Mouse (Mus musculus) naive thymus-derived CD4-positive, alpha-beta T cell, adult 5 months (primary cell): Measurements from ENCODE around the gene Cdc16. TPM values are rescaled to one million over a fixed set of nuclear protein-coding genes. Genes with fewer than 3 reads are reported as not detected.

ENCODE experiments used
- polyA plus RNA-seq: library from polyadenylated mRNA; unstranded; fragments of 100-300 nt; shearing (Covaris generic); gene quantifications from one replicate; pipeline ENCODE4 v1.2.1, GENCODE M21; 2017

Gene Cdc16
- 47.1 TPM for polyA plus RNA-seq

DNA sequence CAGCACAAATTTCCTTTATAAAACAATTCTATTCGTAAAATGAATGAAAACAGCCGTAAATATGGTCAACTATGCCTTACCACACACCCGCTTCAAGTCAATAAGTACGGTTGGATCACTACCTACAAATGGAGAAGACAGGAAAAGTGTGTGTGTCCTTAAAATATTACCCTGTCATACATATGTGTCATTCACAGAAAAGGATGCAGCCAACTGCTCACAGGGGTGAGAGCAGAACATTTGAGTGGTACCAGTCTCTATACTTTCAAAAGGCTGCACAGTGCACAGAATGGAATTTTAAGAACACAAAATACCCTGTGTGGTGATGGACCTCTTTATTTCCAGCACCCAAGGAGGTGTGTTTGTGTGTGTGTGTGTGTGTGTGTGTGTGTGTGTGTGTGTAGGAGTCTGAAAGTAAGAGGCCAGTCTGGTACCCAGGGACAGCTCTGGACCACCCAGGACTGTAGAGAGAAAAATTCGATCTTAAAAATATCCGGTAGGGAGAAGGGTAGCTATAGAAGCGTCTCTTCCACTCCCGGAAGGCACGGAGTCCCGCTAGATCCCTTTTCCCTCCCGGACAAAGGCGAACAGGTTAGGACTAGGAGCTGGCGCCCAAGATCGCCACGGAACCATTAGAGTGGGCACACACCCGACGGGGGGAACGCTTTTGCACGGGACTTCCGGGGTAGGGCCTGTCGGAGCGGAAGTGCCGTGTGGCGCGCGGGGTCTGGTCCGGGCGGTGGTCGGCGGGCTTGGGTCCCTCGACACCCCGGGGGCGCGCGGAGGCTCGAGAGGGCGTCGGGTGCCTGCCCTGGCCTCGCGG is at the start of gene Cdc16:
Cdc16 (plus strand) TSS at position 695 of the 823 bp plus-strand sequence.

DNA sequence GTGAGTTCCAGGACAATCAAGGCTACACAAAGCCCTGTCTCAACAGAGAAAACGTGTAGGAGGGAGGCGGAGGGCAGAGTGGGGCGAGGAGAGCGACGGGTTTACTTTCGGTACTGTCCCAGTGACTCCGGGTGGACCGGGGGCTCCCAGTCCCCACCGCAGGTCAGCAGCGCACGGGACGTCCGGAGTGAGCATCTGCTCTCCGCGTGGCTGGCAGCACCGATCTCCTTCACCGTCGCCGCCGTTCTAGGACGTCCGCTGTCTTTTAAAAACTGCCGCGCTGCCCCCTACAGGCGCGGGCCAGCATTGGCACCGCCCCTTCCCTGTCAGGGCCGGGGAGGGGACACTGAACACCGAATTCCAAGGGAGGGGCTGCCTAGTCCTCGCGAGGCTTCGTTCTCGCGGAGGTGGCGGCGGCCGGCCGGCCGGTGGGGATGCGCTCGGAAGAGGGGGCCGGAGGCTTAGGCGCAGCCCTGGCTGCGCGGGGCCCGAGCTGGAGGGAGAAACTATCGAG is 27.8 kb downstream of the Cdc16 start, which contains the start of gene Upf3a:
Upf3a (plus strand) TSS at position 366 of the 514 bp plus-strand sequence.

Other genes with a start within 250 kb of the Cdc16 start
- gene 1700029H14Rik, start 195.2 kb upstream of the Cdc16 start, polyA plus RNA-seq: not detected
- 280 TPM for gene Rasa3, start 80.1 kb upstream of the Cdc16 start, polyA plus RNA-seq
- not detected for gene Cfap97d2, start 51.8 kb upstream of the Cdc16 start, polyA plus RNA-seq
- 50.1 TPM for gene Upf3a, start 27.9 kb downstream of the Cdc16 start, polyA plus RNA-seq
- gene AF366264, start 80.7 kb downstream of the Cdc16 start, polyA plus RNA-seq: not detected
- 25.9 TPM for gene Champ1, start 112.0 kb downstream of the Cdc16 start, polyA plus RNA-seq
- not detected for gene Coprs, start 132.6 kb downstream of the Cdc16 start, polyA plus RNA-seq